Mouse (Mus musculus) retina, postnatal 1 day (tissue): ENCODE data around the gene Mfap4.

ENCODE experiments used
- DNase-seq: peaks from one replicate; pipeline ENCODE4 v3.0.0-alpha.2; 2012

Gene Mfap4

GRCm38 (mm10) chr11:61484613-61485540 lies at the start of gene Mfap4:
TSS of gene Mfap4 (plus strand) at chr11:61485431.
- peak; percentile 89 for DNase-seq

GRCm38 (mm10) chr11:61436298-61436697 lies 48.9 kb upstream of the Mfap4 start:
- no peak for DNase-seq

DNA sequence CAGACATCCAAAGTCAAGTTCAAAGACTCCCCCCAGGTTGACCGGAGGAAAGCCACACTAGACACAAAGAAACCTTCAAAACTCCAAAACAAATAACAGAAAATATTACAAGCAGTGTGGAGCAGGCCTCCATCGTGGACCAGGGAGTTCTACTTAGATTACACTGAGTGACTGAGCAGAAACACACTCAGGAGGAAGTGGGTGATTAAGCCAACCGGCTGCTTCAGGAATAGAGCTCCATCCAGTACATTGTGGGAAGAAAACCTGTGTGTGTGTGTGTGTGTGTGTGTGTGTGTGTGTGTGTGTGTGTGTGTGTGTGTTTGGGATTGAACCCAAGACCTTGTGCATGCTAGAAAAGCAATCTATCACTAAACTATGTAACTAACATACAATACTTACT lies 46.1 kb upstream of the Mfap4 start:
- no peak for DNase-seq

GRCm38 (mm10) chr11:61440416-61440815 lies 44.8 kb upstream of the Mfap4 start:
- no peak for DNase-seq

- no peak for DNase-seq
These were observed 43.6 kb upstream of the Mfap4 start for GRCm38 (mm10) chr11:61441670-61442069.

DNA sequence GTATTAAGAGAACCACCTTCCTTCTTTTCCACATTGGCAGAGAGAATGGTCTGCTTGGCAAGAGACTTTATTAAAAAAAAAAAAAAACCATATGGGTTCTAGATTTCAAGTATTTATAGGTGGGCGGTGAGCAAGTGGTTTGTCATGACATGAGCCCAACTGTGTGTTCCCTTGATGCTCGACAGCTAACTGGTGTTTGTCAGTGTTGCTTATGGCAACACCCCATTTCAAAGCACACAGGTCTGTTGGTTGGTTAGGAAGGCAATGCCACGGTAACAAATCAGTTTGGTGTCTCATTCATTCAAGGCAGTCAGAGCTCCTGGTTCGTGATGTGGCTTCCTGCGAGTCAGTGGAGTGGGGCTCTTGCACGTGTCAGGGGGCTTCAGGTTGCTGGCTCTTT lies 41.4 kb upstream of the Mfap4 start:
- DNase-seq: no peak

GRCm38 (mm10) chr11:61447296-61447695 lies 37.9 kb upstream of the Mfap4 start:
- DNase-seq: no peak

DNA sequence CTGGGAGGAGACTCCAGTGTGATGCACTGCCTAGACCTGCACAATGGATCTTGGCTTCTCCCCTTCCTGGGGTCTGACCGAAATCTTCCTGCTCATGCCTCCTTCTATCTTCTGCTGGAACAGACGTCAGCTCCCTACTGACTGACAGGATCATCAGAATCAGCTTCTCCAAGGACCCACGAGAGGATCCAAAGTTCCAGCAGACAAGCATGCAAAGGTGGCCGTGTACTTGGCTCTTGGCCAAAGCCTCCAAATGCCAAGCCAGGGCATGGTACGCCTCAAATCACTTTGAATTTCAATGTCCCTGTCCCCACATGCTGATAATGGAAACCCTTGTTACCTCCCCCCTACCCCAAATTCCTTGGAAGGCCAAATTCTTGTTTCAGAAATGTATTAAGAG lies 37.2 kb upstream of the Mfap4 start:
- DNase-seq: peak; percentile 37

DNA sequence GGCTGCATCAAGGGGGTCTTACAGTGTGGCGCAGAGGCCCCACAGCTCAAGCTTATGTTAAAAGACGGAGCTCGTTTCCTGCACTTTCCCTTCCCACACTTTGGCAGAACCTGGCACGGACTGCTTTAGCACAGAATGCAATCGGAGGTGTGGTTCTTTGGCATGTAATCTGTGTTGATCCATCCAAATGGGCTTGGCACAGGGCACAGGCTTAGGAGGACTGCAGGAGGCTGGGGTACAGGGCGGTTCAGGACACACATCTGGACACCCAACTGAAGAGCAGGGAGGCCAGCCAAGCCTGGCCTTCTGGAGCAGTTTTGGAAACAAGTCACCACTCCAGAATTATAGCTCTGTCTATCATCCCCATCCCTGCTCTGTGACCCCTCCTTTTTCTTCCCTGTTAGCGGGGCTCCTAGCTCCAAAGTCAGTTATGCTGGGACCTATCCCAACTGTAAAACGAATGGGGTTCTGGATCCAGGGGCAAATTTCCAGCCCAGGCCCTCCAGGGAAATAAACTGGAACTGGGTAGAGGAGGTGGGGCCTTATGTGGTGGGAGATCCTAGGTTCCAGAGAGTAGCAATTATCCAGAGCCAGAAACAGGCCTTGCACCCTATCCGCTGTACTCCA lies 36.5 kb upstream of the Mfap4 start:
- DNase-seq: no peak

DNA sequence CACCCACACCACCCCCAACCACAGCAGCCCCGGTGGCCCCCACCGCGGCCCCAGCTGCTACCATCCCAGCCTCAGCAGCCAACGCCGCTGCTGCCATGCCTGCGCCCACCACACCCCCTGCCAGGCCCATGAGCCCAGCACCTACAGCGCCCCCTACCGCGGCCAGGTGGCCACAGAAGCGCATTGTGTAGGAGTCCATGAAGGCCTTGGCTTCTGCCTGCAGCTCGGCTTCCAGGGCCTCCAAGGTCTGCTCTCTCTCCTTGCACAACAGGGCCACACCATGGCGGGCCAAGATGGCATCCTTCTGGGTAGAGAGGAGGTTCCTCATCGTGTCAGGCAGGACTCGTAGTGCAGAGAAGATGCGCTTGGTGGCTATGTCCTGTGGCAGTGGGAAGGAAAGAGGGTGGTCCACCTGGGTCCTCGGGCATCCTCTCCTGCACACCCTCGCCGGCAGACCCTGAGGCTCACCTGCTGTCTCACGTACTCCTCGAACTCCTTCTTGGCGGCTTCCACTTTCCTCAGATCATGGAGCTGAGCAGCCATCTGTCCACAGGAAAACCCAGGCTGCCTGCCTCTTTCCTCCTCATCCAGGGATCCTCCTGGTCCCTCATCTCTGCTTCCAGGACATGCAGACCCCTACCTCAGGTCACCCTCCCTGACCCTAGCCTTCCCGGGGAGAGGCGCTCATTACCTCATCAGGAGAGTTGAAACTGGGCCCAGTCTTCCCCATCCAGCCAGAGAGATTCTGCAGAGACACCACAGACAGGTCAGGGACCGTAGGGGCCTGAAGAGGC lies 35.5 kb upstream of the Mfap4 start:
- no peak for DNase-seq

GRCm38 (mm10) chr11:61464071-61464470 lies 21.2 kb upstream of the Mfap4 start:
- no peak for DNase-seq

GRCm38 (mm10) chr11:61465422-61465821 lies 19.8 kb upstream of the Mfap4 start:
- no peak for DNase-seq

DNA sequence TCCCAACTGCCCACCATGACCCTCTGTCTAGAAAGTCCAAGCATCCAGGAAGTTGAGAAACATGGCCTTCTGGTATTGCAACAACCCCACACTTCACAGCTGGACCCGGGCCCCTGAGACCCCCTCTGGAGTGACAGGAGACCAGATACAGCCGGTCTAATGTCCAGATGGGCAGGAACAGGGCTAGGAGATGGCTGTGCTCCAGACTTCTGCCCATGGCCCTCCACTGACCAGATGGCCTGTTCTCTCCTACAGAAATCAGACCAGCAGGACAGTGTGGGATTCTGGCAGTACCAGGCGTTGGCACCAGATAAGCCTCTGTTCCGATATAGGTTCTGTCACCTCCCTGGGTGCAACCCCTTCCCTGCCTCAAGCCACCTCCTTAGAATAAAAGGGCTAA lies 16.7 kb upstream of the Mfap4 start:
- DNase-seq: no peak

- DNase-seq: no peak
These were observed 15.8 kb upstream of the Mfap4 start for GRCm38 (mm10) chr11:61469317-61469917.

DNA sequence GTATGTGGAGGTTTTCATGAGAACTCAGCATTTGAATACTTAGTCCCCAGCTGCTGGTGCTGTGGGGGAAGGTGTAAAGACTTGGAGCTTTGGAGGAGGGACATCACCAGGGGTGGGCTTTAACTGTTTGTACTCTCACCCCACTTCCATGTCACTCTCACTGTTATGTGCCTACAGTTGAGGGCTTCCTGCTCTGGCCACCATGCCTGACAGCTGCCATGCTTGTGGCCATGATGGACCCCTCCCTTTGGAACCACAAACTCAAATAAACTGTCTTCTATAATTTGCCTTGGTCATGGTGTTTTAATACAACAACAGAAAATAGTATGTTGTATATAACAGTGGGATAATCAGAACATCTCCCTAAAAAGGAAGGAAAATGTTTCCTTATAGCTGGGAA lies 14.4 kb upstream of the Mfap4 start:
- no peak for DNase-seq

DNA sequence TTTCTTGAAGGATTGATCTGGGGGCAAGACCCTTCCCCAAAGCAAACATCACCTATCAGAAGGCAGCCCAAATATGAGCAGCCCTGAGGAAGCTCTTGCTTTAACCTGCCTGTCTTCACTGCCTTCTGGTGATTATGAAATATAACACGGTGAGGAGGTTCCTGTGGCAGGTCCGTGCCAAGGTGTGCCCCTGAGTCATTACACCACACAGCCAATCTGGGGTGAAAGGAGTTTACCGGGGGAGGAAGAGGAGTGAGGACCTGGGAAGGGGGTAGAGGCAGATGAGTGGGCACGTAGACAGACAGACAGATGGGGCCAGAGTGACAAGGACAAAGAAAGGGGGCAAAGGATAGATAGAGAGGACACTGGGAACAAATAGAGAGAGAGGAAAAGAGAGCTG lies 11.6 kb upstream of the Mfap4 start:
- no peak for DNase-seq

DNA sequence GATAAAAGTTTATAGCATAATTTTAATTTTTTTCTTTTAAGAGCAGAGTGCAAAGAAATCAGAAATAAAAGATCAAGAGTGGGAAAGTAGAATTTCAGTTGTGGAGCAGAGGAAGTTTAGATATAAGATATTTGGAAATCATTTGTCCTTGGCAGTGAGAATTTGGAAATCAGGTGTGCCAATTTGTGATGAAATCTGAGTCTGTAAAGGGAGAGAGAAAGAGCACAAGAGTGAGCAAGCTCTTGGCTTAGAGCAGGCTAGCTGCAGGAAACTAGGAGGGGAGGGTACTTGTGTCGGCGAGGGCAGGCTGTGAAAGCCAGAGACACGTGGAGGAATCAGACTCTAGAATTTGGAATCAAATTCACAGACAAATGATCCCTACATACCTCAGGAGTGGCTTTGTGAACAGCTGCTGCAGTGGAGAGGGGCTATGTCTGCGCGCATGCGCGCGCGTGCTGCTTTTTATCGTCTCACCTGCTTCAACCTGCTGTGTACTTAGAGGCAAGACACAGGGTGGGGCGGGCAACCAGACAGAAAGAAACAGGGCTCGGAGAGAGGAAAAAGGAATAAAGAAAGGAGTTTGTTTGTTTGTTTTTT lies 8.3 kb upstream of the Mfap4 start:
- DNase-seq: peak; percentile 50

DNA sequence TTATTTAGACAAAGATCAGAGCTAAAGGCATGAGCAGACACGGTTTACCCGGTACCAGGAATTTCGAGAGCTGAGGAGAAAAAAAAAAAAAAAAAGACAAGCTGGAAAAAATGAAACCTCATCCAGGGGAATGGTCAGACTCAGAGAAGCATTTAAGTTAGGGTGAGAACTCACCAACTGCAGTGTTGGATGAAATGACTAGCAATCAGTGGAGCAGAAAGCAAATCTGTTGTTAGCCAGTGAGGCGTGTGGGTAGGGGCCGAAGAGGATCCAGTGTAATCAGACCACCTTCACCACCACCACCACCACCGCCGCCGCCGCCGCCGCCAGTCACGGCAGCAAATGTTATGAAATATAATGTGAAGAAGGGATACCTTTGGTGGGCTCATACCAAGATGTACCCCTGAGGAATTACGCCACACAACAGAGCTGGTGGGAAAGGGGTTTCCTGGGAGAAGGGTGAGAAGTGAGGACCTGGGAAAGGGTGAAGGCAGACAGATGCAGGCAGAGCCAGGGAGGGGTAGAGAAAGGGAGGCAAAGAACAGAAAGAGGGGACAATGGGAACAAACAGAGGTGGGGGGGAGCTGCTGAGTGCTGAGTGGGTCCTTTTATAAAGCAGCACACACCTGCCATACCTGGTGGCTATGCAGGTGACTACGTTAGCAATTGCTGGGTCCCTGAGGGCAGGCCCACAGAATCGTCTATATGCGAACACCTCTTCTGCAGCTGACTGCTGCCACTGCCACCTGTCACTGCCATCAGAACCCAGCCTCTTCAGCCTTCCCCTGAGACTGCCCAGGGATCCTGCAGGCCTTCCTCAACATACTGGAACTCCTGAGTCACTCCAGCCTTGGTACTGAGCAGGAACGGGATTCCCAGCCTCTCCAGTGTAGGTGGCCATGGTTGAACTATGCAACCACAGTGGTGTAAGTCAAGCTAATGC lies 7.4 kb upstream of the Mfap4 start:
- DNase-seq: peak; percentile 58

DNA sequence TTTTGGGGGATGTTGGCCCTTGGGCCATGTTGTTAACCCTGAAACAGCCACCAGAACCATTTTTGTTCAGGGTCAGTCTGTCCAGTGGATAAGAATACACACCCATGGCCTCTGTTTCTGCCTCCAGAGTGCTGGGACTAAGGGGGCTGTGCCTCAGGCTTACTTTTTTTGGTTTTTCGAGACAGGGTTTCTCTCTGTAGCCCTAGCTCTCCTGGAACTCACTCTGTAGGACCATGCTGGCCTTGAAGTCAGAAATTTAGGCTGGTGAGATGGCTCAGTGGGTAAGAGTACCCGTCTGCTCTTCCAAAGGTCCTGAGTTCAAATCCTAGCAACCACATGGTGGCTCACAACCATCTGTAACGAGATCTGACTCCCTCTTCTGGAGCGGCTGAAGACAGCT lies 6.4 kb upstream of the Mfap4 start:
- no peak for DNase-seq

GRCm38 (mm10) chr11:61481239-61482090 lies 3.8 kb upstream of the Mfap4 start:
- no peak for DNase-seq
